ENCODE assay signal across 9 mouse cellular contexts in the genomic region with DNA sequence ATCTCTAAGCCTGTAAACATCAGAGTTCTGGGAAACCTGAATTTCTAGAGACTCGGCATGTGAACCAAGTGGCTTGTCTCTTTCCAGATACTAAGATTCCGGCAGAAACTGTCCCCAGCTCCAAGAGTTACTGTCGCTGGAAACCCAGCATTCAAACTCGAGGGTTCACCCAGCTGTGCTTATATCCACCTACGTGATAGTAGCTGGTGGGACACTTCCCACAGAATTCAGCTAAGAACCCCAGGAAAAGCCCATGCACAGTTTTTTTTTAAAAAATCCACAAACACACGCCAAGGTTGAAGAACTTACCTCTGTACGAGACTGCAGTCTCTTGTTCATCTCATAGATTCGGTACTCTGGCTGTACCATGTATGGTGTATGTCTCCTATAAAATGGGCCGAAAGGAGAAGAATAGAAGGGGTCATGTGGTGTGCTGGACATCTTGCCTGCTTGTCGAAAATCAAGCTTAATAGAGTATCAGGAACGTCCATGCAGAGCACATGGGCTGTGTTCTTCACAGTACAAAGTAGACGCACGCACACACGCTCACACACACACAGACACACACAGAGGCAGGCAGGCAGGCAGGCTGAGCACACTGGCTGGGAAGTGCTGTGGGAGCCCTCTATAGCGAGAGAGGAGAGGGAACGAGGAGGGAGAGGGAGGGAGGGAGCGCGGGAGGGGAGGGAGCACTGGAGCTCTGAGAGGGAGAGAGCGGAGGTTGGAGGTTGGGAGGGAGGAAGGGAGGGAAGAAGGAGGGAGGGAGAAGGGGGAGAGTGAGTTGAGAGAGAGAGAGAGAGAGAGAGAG. TPM values are rescaled to one million over a fixed set of nuclear protein-coding genes. Genes with fewer than 3 reads are reported as not detected.
DNase-seq lines count a peak whose midpoint lies in the region; ATAC-seq lines count a peak whose summit lies in the region.
"Had no signal": no experiment of that assay in that cellular context is flagged by ENCODE, and none has a peak within 500 bp of the region (broad histone marks: within the 10 kb centered on the region; RNA-seq: fewer than 3 reads in every experiment).

A gene (minus strand): TSS at position 628 of the 808 bp plus-strand sequence.

- peak within 1 kb of the TSS; percentile 83 for H3K27ac ChIP-seq in embryonic facial prominence, embryonic 10.5 days (replicated peaks)
- peak within 1 kb of the TSS; percentile 63 for H3K27ac ChIP-seq in intestine, embryonic 16.5 days (ENCODE audit: low read length)

- H3K4me2 ChIP-seq in intestine, embryonic 16.5 days (ENCODE audit: low read depth, low read length): peak within 1 kb of the TSS; percentile 58

- intact Hi-C loops in left cerebral cortex, postnatal 10 days (cut with DNase I): loop anchor here (5.0 kb wide), 1 partner anchor 497 kb away; no protein-coding TSS in a partner anchor

- peak; percentile 25; the same call in 1 of the 2 replicates for ATAC-seq in granulocyte monocyte progenitor cell, adult 5-6 weeks (replicated peaks; ENCODE audit: poor library complexity, severe bottlenecking)
- peak; percentile 95 for ATAC-seq in intestine, embryonic 16.5 days
- no peak for ATAC-seq in activated CD4-positive, CD25-positive, alpha-beta regulatory T cell, adult 4 months
- ATAC-seq: Patski had no signal

- peak; percentile 78 for DNase-seq in adrenal gland, postnatal 10 days
- DNase-seq in embryonic facial prominence, embryonic 10.5 days (ENCODE audit: low spot score): peak; percentile 84
- peak; percentile 53 to 73 for DNase-seq in left cerebral cortex, postnatal 10 days (ENCODE audit: extremely low spot score in 1 of 2, low spot score in 2 of 2)
- DNase-seq in lung, postnatal 4 days: peak; percentile 59 to 73
- DNase-seq in right cerebral cortex, postnatal 14 days: peak; percentile 70

- H3K9ac ChIP-seq in intestine, embryonic 16.5 days (ENCODE audit: low read depth, low read length): peak within 1 kb of the TSS; percentile 61

- H3K36me3 ChIP-seq in embryonic facial prominence, embryonic 10.5 days (replicated peaks): no peaks in the 10 kb centered on the region
- H3K36me3 ChIP-seq in intestine, embryonic 16.5 days (ENCODE audit: control insufficient read depth, insufficient read depth, low read length): no peaks in the 10 kb centered on the region

- H3K9me3 ChIP-seq in embryonic facial prominence, embryonic 10.5 days: no peaks in the 10 kb centered on the region
- no peaks in the 10 kb centered on the region for H3K9me3 ChIP-seq in intestine, embryonic 16.5 days (ENCODE audit: control insufficient read depth, low read length)

- peaks cover 52% of the 10 kb centered on the region for H3K4me1 ChIP-seq in embryonic facial prominence, embryonic 10.5 days
- H3K4me1 ChIP-seq in intestine, embryonic 16.5 days (ENCODE audit: control insufficient read depth, insufficient read depth, low read length): peaks cover 10% of the 10 kb centered on the region; the same call in 1 of the 2 replicates

- H3K4me3 ChIP-seq in embryonic facial prominence, embryonic 10.5 days: peak within 1 kb of the TSS; percentile 56
- peak within 1 kb of the TSS; percentile 50 for H3K4me3 ChIP-seq in intestine, embryonic 16.5 days (ENCODE audit: low read length)

- WGBS in embryonic facial prominence, embryonic 10.5 days: 2% methylated on average over 19 of the region's 19 CpGs
- 2% methylated on average over 19 of the region's 19 CpGs for WGBS in intestine, embryonic 16.5 days

- no peaks in the 10 kb centered on the region for H3K27me3 ChIP-seq in embryonic facial prominence, embryonic 10.5 days (replicated peaks; ENCODE audit: low read depth, poor library complexity, severe bottlenecking)
- no peaks in the 10 kb centered on the region for H3K27me3 ChIP-seq in intestine, embryonic 16.5 days (replicated peaks; ENCODE audit: control insufficient read depth, insufficient read depth, low read length)

RNA-seq across cellular contexts. Expression of the gene that starts here (rescaled TPM):
- 10 to 100 TPM; 35.1 to 47.0 TPM for total RNA-seq in adrenal gland, postnatal 10 days (2021)
- polyA plus RNA-seq in embryonic facial prominence, embryonic 10.5 days (2016; fragmentation: Nextera tagmentation; extraction: Ambion mirVana): 24.3 and 30.9 TPM in 2 replicates
- not detected in 2 replicates for total RNA-seq in granulocyte monocyte progenitor cell, adult 5-6 weeks (2014; fragmentation: Nextera tagmentation)
- total RNA-seq in granulocyte monocyte progenitor cell, adult 5-6 weeks (2017): not detected in 2 replicates
- 31.0 and 35.9 TPM in 2 replicates for polyA plus RNA-seq in intestine, embryonic 16.5 days (2015; fragmentation: Nextera tagmentation; extraction: Ambion mirVana)
- total RNA-seq in left cerebral cortex, postnatal 10 days (2021): 10 to 100 TPM; 52.5 to 90.4 TPM
- polyA plus RNA-seq in activated CD4-positive, CD25-positive, alpha-beta regulatory T cell, adult 4 months (2017; shearing (Covaris generic)): not detected
- polyA plus RNA-seq: Patski had no signal

Comparison
In these comparisons a context has a peak if more than half of its experiments do, and no peak if none do; other contexts are left out.
1. RNA of the gene that starts here (total RNA-seq): 52.5 to 90.4 TPM in left cerebral cortex, postnatal 10 days and 35.1 to 47.0 TPM in adrenal gland, postnatal 10 days; not detected in granulocyte monocyte progenitor cell, adult 5-6 weeks; every median in the first group is over 10 times any median in the second.
2. RNA of the gene that starts here (polyA plus RNA-seq): 31.0 to 35.9 TPM in intestine, embryonic 16.5 days and 24.3 to 30.9 TPM in embryonic facial prominence, embryonic 10.5 days; not detected in activated CD4-positive, CD25-positive, alpha-beta regulatory T cell, adult 4 months; every median in the first group is over 10 times any median in the second.
3. Peak in ATAC-seq in granulocyte monocyte progenitor cell, adult 5-6 weeks; RNA of the gene not detected or under 1 TPM.
4. Peak in every context shown above with its lines, with median percentiles within 50 percentile points of each other: DNase-seq.